Mouse (Mus musculus): ENCODE data around the gene Tie1. TPM values are rescaled to one million over a fixed set of nuclear protein-coding genes. Genes with fewer than 3 reads are reported as not detected.
"Not testable (repeated sequence)": the region's sequence is repeated elsewhere in the genome, so short reads cannot be mapped to it uniquely, and the experiment has no call there.

Gene Tie1
- polyA plus RNA-seq, 1 experiment from 2014 or later, result not detected

DNA sequence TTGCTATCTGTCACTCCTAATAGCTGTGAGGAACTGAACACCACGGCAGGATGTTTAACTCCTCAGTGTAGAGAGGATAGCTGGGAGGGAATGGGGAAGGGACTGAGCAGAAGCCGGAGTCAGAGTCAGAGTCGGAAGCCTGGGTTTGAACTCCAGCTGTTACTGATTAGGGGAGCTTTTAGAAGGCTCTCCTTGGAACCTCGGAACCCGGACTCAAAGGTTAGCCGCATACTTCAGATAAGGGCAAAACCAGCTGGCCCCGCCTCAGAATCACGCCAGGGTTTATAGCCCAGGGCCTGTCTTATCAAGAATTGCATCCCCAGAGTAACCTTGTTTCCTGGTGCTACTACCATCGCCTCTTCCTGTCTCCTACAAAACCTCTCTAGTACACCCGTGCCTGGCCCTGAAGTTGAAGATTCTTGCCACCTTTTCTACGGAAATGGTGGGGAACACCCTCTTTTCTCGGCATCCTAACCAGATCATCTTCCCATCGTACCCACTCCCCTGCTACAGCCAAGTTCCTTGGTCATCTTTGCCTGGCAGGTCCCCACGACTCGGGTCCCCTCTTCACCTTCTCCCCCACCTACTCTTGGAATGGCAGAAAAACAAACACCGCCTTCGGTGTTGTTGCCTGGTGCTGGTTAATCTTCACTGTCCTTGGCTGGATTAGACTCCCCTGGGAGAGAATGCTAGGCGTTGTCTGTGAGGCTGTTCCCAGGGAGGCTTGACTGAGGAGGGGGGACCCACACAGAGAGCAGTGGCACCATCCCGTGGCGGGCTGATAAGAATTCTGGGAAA is 27.0 kb upstream of the Tie1 start:
- no peak overlapping the region for H3K4me3 ChIP-seq (ENCODE audit: inconsistent target)
- no peaks in the 10 kb centered on the region for H3K79me2 ChIP-seq (ENCODE audit: inconsistent target)
- no peaks in the 10 kb centered on the region for H3K36me3 ChIP-seq (ENCODE audit: inconsistent target)
- WGBS (ENCODE audit: missing documents), result 58% methylated on average over 20 of the region's 20 CpGs
- H3K27ac ChIP-seq, result no peak overlapping the region

DNA sequence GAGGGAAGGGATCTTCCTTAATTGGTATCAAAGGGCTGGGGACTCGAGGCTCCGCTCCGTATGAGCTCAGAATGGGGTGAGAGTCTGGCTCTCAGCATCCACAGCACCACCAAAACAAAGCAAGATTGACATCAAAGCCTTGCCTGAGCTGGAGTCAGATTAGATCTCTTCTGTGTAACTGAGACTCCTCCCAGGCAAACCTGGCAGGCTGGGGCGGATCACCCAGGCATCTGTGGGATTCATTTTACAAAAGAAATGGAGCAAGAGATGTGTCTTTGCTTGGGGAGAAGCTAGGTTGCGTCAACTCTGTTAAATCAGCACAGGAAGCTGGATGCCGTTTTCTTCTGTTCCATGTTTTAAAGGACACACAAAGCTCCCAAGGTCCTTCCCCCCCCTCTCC is 19.2 kb upstream of the Tie1 start:
- H3K79me2 ChIP-seq (ENCODE audit: inconsistent target), result no peaks in the 10 kb centered on the region
- no peaks in the 10 kb centered on the region for H3K36me3 ChIP-seq (ENCODE audit: inconsistent target)
- H3K27ac ChIP-seq, result no peak overlapping the region
- 81% methylated on average over 6 of the region's 6 CpGs for WGBS (ENCODE audit: missing documents)
- no peak overlapping the region for H3K4me3 ChIP-seq (ENCODE audit: inconsistent target)

DNA sequence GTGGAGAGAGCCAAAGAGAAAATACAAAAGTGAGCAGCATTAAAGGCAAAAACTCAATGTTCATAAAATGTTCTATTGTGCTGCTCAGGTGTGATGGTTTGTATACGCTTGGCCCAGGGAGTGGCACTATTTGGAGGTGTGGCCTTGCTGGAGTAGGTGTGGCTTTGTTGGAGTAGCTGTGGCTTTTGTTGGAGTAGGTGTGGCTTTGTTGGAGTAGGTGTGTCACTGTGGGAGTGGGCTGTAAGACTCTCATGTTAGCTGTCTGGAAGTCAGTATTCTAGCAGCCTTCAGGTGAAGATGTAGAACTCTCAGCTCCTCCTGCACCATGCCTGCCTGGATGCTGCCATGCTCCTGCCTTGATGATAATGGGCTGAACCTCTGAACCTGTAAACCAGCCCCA is 17.3 kb upstream of the Tie1 start:
- not testable (repeated sequence) for H3K36me3 ChIP-seq (ENCODE audit: inconsistent target); H3K79me2 ChIP-seq (ENCODE audit: inconsistent target); H3K27ac ChIP-seq; H3K4me3 ChIP-seq (ENCODE audit: inconsistent target)
- 100% methylated on average over 1 of the region's 1 CpGs for WGBS (ENCODE audit: missing documents)

DNA sequence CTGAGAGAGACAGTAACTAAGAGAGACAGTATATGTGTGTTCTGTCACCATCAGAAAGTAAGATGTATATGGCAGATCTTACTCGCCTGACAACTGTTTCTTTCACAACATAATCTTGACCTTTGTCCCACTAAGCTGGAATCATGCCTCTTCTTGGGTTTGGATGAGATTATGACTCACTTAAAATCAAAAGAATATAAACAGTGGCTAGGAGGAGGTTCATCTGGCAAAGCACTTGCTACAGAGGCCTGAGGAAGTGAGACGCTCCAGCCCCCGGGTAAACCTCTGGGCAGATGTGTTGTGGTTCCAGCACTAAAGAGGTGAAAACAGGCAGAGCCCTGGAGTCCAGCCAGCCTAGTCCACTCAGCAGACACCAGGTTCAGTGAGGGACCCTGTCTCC is 15.7 kb upstream of the Tie1 start:
- WGBS (ENCODE audit: missing documents), result 53% methylated on average over 3 of the region's 3 CpGs
- no peaks in the 10 kb centered on the region for H3K36me3 ChIP-seq (ENCODE audit: inconsistent target)
- H3K27ac ChIP-seq, result no peak overlapping the region
- no peaks in the 10 kb centered on the region for H3K79me2 ChIP-seq (ENCODE audit: inconsistent target)
- H3K4me3 ChIP-seq (ENCODE audit: inconsistent target), result no peak overlapping the region

DNA sequence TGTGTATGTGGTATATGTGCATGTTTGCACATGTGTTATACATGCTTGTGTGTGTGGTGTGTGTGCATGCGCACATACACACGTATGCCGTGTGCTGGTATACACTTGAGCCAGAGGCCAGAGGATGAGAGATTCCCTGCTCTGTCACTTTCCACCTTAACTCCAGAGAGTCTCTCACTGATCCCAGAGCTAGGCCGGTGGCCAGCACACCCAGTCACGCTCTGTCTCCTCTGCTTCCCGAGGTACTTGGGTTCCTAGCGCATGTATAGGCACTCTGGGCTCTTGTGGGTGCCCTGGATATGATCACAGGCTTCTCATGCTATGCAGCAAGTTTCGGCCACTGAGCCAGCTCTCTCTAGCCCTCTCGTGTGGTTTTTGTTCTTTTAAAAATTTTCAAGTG is 10.9 kb upstream of the Tie1 start:
- whole genome bisulfite sequencing (ENCODE audit: missing documents), result 83% methylated on average over 9 of the region's 9 CpGs
- no peaks in the 10 kb centered on the region for H3K79me2 ChIP-seq (ENCODE audit: inconsistent target)

DNA sequence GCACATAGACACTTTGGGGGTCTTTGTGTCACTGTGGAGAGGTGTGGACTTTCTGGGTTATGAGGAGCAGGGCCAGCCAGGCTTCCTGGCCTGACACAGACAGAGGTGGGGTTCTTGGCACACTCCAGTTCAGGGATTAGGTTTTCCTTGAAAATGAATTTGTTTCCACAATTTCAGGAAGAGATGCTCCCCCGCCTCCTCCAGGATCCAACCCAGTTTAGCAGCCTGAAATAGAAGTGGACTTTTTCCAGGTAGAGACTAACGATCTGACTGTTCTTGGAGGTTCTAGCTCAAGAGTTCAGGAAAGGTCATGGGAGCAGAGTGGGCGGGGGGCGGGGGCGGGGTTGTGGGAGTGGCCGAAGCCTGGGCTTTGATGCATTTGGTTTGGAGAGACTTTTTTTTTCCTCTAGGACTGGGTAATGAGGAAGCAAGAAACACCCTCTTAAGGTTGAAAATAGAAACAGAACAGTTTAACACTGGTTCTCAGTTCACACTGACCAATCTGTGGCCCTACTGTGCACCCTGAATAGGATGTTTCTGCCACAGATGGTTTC is 10.4 kb upstream of the Tie1 start:
- H3K36me3 ChIP-seq (ENCODE audit: inconsistent target), result no peaks in the 10 kb centered on the region
- H3K4me3 ChIP-seq (ENCODE audit: inconsistent target), result no peak overlapping the region
- H3K27ac ChIP-seq, result no peak overlapping the region
- no peaks in the 10 kb centered on the region for H3K79me2 ChIP-seq (ENCODE audit: inconsistent target)
- 51% methylated on average over 6 of the region's 6 CpGs for WGBS (ENCODE audit: missing documents)

More for the DNA sequence above, 10.9 kb upstream of the Tie1 start:
- Histone ChIP-seq H3K4me3 (ENCODE audit: inconsistent target) (no peak overlapping the region), H3K36me3 (ENCODE audit: inconsistent target) (no peaks in the 10 kb centered on the region), H3K27ac (no peak overlapping the region)

DNA sequence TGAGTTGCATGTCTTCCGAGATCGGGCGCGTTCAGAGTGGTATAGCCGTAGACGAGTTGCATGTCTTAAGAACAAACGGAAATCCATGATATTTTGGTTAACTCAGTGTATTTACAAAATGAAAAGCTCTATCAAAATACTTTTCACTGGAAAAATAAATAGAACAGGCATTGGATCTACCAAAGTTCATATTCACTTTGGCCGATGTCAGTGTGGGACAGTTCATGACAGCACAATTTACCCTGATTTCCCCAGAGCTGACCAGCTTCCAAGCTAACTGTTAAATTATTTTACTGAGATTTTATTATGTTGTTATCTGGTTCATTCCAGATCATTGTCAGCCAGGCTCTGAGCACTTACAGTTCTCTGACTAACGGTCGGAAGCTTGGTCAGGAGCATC is 600 bp upstream of the Tie1 start:
- H3K79me2 ChIP-seq (ENCODE audit: inconsistent target), result no peaks in the 10 kb centered on the region
- H3K36me3 ChIP-seq (ENCODE audit: inconsistent target), result no peaks in the 10 kb centered on the region
- WGBS (ENCODE audit: missing documents), result 86% methylated on average over 10 of the region's 10 CpGs
- H3K4me3 ChIP-seq (ENCODE audit: inconsistent target), result no peak overlapping the region
- H3K27ac ChIP-seq, result no peak overlapping the region

DNA sequence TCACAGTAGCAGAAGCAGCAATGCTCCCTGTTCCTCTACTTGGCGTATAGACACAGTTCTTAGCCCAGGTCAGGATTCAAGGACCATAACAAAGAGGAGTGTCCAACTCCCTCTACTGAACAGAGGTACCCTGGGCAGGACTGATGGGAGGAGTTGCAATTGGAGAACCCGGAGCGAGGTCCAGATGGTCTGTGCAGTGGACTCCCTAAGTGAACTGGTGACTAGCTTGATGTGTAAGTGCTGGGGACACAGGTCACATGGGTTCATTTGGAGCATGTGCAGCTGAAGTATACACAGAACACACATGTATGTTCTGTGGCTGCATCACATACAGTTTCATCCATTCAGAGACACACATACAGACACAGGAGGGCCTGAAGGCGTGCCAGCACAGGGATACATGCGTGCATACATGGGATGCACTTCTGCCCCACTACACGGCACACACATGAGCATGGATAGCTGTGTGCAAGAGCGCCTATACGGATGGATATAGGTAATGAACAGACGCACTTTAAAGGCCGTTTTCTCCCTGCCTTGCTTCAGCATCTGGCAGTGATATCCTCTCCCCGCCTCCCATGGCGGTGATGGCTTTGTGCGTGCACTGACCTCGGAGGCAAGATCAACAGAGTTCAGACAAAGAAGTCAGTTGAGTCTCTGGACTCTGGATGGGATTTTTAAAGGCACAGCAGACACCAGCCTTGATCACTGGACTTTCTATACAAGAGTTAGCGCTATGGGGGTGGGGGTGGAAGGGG is 12.9 kb downstream of the Tie1 start:
- WGBS (ENCODE audit: missing documents), result 93% methylated on average over 15 of the region's 15 CpGs
- Histone ChIP-seq H3K36me3 (ENCODE audit: inconsistent target) (no peaks in the 10 kb centered on the region), H3K4me3 (ENCODE audit: inconsistent target) (no peak overlapping the region), H3K27ac (no peak overlapping the region), H3K79me2 (ENCODE audit: inconsistent target) (no peaks in the 10 kb centered on the region)

DNA sequence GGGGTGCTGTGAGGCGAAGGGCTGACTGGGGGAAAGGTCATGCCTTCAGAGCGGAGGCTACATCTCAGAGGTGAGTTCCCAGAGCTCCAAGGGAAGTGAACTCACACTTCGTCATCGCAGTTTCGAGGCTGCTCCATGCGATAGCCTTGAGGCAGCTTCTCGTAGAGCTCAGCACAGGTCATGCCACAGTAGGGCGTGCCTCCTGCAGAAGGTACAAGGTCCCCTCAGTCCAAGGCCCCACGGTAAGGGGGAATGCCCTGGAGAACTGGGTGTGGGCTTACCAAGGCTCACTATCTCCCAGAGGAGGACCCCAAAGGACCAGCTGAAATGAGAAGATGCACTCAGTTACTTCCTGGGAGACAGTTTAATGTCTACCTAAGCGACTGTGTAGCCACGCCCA is 17.2 kb downstream of the Tie1 start:
- H3K36me3 ChIP-seq (ENCODE audit: inconsistent target), result no peaks in the 10 kb centered on the region
- no peak overlapping the region for H3K4me3 ChIP-seq (ENCODE audit: inconsistent target)
- no peaks in the 10 kb centered on the region for H3K79me2 ChIP-seq (ENCODE audit: inconsistent target)
- 95% methylated on average over 11 of the region's 11 CpGs for WGBS (ENCODE audit: missing documents)
- no peak overlapping the region for H3K27ac ChIP-seq

DNA sequence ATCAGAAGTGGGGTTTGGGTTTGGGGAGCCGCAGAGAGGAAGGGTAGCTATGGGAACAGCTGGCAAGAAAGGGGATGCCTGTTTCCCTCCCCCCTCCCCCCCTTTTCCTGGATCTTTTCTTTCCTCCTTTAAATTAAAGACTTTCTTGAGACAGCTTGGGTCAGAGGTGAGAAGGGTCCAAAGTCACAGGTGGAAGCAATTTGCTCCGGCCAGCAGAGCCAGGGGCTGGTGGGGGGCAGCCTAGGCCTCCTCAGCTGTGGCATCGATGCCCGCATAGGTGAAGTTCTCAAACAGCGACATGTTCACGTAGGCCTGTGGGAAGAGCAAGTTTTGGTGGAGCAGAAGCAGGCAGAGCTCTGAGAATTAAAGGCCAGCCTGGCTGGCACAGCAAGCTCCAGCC is 18.6 kb downstream of the Tie1 start:
- Histone ChIP-seq H3K79me2 (ENCODE audit: inconsistent target) (no peaks in the 10 kb centered on the region), H3K36me3 (ENCODE audit: inconsistent target) (no peaks in the 10 kb centered on the region), H3K4me3 (ENCODE audit: inconsistent target) (no peak overlapping the region), H3K27ac (no peak overlapping the region)
- 97% methylated on average over 6 of the region's 6 CpGs for WGBS (ENCODE audit: missing documents)

DNA sequence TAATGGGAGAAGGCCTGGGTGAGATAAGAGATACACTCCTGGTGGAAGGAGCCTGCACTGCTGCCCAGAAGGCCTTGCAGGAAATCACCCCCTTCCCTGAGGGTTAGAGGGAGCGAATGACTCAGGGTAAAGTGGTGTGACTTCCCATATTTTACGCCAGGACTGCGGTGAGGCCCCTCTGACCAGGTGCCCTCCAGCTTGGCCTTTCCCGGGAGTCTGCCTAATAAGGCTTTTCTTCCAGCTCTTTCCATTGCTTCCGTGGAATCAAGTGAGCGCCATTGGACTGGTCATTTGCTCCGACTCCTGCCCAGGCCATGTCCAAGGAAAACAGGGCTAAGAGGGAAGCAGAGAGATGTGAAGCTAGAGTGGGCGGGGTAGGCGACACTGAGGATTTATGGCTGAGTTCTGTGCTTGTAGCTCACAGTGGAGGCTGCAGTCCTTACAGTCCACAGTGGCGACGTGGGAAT is 24.1 kb downstream of the Tie1 start:
- H3K79me2 ChIP-seq (ENCODE audit: inconsistent target), result no peaks in the 10 kb centered on the region
- H3K36me3 ChIP-seq (ENCODE audit: inconsistent target), result no peaks in the 10 kb centered on the region
- WGBS (ENCODE audit: missing documents), result 13% methylated on average over 11 of the region's 11 CpGs
- no peak overlapping the region for H3K4me3 ChIP-seq (ENCODE audit: inconsistent target)
- no peak overlapping the region for H3K27ac ChIP-seq

DNA sequence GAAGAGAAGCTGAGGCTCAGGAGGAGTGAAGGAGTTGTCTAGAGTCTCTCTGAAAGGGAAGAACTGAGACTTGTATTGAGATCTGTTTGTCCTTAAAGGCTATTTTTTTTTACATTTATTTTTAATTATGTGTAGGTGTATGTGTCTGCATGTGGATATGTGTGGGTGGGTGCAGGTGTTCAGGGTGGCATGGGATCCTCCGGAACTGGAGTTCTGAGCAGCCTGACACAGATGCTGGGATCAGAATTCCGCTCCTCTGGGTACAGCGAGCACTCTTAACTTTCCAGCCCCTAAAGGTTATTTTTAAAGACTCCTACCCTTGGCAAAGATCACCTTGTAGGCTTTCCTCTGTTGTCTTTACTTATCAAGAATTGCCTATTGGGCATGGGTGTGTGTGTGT is 24.9 kb downstream of the Tie1 start:
- H3K4me3 ChIP-seq (ENCODE audit: inconsistent target), result no peak overlapping the region
- WGBS (ENCODE audit: missing documents), result 94% methylated on average over 3 of the region's 3 CpGs
- no peak overlapping the region for H3K27ac ChIP-seq
- no peaks in the 10 kb centered on the region for H3K36me3 ChIP-seq (ENCODE audit: inconsistent target)
- H3K79me2 ChIP-seq (ENCODE audit: inconsistent target), result no peaks in the 10 kb centered on the region

DNA sequence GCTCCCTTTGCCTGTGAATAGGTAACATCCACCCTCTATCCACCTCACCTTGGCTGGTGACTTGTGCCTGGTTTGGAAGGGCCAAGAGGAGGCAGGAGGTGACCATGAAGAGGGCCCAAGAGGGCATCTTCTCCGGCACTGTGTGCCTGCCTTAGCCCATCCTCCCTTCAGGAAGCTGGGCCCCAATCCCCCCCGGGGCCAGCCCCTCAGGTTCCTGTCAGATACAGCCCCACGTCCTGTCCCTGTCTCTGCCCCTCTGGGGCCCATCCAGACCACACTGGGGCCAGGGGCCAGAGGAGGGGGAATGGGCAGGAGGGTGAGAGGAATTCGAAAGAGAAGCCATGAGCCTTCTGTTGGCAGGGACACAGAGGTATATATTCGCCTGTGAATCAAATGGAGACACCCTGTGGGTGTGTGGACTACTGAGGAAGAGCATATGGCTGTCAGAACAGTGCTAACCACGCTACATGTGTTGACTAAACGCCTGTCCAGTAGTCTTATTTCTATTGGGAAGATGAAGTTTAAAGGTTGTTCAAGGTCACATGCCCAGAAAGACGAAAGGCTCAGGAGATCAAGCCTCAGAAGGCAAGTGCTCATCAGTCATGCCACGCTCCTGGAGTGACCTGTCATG is 32.4 kb downstream of the Tie1 start, which contains the start of gene Mpl:
Mpl (minus strand) TSS at position 169 of the 631 bp plus-strand sequence.
- Histone ChIP-seq H3K79me2 (ENCODE audit: inconsistent target) (no peaks in the 10 kb centered on the region), H3K27ac (no peak within 1 kb of the TSS), H3K4me3 (ENCODE audit: inconsistent target) (no peak within 1 kb of the TSS), H3K36me3 (ENCODE audit: inconsistent target) (no peaks in the 10 kb centered on the region)
- 28% methylated on average over 9 of the region's 9 CpGs for WGBS (ENCODE audit: missing documents)

DNA sequence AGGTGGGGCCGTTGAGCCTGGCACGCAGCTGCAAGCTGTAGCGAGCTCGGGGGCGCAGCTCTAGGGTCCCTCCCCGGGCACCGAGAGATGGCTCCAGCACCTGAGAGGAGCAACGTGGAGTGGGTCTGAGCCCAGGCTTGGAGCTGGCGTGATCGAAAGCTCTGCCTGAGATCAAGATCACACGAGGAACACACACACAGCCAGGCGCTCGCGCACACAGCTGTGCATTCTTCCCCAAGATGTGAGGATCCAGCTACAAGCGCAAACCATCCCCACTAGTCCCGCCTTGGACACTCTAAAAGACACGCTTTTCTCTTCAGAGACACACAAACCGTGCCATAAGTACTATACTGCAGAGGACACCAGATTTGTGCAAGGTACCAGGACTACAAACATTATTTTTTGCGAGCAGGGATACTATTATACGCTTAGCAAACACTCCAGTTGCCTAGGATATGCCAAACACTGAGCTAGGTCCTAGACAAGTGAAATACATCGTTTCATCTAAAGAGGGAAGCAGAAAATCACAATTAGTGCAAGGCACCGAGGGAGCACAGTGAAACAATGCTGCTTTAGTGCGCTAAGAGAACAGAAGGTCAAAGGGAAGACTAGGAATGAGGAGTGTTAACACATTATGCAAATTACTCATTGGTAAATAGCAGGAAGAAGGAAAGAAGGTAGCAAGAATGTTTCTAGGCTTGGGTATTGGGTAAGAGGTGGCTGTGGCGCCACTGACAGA is 43.3 kb downstream of the Tie1 start:
- no peak overlapping the region for H3K4me3 ChIP-seq (ENCODE audit: inconsistent target)
- no peak overlapping the region for H3K27ac ChIP-seq
- no peaks in the 10 kb centered on the region for H3K36me3 ChIP-seq (ENCODE audit: inconsistent target)
- 86% methylated on average over 24 of the region's 24 CpGs for WGBS (ENCODE audit: missing documents)
- no peaks in the 10 kb centered on the region for H3K79me2 ChIP-seq (ENCODE audit: inconsistent target)

Measured in macrophage (primary cell).